Mouse (Mus musculus) NIH3T3 (cell line): Measurements from ENCODE around the gene Trim44.
A peak's percentile ranks its signal among the peaks of the same experiment; 100 is the strongest.

Source experiments
- DNase-seq: peaks from one replicate; pipeline ENCODE4 v3.0.0-alpha.2; 2012; ENCODE audit warnings: low read depth

Trim44 gene

DNA sequence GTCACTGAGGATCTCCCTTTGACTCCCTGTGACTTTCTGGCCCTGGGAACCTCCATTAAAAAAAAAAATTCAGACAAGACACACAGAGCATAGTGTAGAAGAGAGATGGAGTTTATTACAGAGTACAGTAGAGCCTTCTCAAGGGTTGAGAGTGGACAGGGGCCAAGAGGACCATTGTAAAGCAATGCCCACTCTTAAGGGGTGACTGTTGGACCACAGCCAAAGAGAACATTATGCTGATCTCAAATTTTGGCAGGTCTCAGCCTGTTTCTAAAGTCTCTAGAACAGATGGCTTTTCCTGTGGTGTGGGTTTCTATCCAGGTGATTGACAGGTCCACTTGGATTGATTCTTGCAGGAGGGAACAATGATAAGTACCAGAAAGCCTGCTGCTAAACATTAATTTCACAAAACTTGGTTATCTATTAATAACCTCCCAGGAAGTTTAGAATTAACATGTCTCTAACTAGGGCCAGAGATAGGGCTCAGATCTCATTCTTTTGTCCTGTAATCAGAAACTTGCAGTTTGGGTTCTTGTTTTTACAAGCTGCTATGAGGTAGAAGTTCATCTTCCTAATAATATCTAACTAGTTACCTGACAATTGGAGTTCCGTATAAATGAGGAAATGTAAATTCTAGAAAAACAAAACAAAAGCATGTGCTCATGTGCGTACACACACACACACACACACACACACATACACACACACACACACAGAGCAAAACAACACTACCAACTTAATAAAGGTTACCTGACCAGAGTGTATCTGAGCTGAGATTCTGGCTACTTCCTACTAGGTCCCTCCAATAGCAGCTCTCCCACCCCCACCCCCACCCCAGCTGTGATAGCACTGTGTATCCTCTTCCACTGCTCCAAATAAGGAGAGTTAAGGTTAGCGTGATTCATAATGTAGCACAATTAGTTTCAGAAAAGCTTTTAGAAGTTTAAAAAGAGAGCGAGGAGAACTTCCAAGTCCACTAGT, 1.0 kb downstream of the Trim44 start:
- DNase-seq, result no peak

DNA sequence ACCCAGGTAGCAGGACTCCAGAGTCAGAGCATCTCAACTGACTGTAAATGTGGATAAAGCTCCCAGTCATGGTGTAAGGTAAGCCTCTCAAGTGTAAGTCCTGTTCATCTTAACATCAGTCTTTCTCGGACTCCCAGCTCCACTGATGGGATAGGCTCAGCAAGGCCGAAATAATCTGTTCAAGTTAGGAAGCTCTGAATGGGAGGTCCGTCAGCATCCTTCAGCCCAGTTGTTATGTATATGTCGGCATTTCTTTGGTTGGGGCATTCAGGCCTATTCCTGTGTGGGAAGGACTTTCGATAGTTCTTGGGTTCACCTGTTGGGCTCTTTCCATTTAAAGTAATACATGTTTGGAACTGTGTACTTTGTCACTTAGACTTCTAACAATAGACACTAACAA, 3.6 kb downstream of the Trim44 start:
- no peak for DNase-seq

DNA sequence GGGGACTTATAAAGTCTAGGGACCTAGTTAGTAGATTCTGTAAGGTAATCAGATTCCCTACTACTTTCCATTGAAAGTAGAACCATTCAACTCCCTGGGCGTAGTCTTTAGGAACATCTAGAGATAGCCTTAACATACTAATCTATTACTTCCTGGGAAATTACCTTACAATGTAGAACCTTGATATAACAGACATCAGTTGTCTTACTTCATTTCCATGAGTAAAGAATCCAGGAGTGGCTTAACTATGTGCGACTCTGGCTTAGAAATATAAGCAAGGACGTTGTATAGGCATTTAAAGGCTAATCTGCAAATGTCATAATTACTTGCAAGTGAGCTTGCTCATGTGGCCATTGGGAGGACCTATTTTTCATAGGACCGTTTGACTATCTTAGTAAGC, 4.3 kb downstream of the Trim44 start:
- DNase-seq, result no peak

DNA sequence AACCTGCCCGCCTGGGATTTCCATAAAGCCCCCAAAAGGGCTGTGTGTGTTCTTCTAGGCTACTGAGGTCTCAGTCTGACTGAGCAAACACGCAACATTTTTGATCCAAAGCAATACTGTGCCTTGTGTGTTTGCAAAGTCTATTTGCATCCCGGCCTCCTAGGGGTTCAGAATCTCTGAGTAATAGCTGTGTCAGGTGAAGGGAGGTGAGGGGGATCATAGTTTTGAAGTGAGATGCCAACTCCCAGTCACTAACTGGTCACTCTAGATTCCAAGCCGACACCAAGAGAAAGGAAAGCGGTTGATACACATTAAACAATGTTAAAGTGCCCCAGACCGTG, 6.3 kb downstream of the Trim44 start:
- no peak for DNase-seq

DNA sequence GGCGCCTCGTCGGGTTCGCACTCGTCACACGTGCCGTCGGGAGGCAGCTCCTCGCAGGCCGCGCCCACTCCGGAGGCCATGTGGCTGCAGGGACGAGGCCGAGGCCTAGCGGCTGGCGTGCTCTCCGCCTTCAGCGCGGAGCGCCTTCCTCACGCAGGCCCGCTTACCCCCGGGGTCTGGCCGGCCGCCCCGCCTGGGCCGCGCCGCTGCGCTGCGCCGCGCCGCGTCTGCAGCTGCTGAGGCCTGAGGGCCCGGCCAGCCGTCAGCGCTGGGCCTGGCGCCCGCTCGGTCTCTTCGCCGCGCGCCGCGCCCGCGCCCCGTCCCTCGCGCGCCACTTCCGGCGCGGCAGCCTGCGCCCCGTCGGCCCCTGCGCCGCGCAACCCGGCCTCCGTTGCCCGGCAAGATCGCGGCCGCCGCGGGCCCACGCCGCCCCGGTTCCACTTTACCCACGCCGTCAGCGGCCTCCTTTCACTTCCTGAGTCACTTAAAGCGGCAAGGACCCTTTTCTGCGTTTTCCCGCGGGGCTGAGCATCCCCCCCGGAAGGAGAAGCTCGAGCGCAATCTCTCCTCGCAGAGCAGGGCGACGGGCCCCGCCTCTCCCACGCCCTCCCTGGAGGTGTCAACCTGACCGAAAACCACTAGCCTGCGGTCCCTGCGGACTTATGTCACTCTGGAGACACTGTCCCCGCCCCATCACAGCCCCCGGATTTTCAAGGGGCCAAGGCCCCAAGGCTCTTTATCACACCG, 6.8 kb downstream of the Trim44 start:
- peak; percentile 80 for DNase-seq

DNA sequence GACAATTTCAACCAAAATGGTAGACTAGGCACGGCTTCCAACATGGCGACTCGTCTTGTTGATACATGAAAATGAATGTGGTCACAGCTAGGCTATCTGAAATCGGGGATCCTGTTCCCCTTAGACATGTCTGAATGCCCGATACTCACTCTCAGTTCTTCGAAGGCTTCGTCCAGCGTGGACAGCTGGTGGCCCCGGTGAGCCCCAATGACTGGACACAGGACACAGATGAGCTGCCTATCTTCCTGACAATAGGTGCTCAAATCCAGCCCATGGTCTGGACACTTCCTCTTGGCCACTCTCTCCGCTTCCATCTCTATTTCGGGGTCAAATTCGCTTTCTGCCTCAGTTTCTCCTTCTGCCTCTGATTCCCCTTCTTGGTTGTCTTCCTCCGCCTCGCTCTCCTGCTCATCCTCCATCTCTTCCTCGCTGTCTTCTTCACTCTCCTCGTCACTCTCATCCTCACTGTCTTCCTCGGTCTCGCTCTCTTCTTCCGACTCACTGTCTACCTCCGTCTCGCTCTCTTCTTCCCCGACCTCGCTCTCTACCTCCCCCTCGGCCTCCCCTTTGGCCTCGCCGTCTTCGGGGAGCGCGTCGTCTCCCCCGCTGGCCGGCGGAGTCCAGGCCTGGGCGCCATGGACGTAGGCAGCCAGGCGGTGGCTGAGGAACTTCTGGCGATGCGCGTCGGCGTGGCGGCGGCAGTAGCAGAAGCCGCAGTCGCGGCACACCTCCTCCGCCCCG, 7.6 kb downstream of the Trim44 start:
- no peak for DNase-seq

DNA sequence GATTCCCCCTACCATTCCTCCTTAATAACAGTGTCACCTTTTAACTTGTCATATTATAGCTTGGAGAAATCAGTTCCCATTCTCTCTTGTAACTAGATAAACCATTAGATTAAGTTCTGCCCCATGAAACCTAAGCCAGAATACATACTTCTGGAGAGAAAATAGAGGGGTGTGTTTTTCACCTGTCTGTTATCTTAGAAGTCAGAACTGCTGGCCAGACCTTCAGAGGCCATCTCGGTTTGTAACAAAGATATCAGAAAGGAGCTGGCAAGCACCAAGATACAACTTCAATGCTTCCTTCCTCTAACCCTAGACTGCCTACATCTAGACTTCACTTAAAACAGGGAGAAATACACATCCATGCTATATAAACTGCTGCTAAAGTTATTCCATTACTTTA, 11.1 kb downstream of the Trim44 start:
- DNase-seq, result no peak

DNA sequence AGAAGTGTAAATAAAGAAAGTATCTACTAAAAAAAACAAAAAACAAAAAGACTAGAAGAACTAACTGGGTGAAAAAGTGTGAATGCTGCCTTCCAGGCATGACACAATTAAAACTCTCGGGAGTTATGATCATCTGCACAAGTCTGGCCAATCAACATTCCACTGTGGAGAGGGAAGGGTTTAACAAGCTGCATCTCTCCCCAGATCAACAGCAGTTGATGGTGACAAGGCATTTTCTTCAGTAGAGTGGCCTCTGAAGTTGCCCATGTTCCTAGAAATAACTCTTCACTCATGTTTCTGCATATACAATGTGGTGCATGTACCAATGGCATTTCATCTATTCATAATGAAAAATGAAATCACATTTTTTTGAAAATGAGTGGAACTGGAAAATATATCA, 14.2 kb downstream of the Trim44 start:
- no peak for DNase-seq

DNA sequence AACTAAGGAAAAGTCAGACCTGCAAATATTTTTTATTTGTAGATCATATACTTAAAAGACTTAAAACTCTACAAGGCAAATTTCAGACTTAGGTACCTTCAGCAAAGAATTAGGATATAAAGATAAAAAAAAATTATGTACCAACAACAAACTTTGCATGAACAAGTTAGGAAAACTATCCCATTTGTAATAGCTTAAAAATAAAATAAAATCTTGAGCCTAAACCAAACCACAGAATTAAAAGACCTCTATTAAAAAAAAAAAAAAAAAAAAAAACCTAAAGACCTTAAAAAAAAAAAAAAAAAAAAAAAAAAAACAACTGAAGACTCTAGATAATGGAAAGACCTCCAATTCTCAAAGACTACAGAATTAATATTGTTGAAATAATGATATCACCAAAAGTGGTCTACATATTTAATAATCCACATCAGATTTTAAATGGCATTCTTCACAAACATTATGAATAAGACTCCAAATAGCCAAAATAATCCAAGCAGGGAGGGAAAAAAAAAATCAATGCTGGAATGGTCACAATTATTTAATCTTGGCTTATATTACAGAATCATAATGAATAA, 22.2 kb downstream of the Trim44 start:
- no peak for DNase-seq

DNA sequence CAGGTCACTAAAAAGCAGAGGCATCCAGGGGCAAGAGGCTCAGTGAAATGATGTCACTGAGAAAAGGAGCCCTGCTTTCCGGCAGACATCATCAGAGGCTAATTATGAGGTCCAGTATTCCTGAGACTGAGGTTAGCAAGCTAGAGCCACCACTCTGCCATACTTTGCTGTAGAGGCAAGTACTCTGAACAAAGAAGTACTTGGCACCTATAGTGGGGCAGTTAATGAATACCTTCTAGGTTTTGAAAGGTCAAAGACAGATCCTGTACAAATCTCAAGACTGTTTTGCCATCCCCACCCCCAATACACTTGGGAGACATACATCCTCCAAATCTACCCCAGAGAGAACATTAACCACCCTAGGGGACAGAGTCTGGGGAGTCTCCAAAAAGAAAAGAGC, 23.1 kb downstream of the Trim44 start:
- no peak for DNase-seq

DNA sequence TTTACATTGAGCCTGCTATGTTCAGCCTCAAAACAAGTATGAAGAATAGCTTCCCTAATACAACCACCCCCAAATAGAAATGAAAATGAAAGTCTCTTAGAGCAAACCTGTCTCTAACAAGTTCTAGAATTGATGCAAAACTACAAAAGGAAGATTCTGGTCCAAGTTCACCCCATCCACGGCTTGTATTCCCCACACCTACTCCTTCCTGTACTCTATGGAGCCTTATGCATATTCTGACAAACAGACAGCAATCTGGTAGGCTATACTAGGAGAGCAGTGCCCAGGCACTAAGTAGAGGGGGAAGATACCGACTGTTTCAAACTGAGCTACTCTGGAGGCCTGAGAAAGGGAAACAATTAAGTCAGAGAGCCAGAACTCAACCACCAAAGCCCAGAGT, 23.6 kb downstream of the Trim44 start:
- no peak for DNase-seq

DNA sequence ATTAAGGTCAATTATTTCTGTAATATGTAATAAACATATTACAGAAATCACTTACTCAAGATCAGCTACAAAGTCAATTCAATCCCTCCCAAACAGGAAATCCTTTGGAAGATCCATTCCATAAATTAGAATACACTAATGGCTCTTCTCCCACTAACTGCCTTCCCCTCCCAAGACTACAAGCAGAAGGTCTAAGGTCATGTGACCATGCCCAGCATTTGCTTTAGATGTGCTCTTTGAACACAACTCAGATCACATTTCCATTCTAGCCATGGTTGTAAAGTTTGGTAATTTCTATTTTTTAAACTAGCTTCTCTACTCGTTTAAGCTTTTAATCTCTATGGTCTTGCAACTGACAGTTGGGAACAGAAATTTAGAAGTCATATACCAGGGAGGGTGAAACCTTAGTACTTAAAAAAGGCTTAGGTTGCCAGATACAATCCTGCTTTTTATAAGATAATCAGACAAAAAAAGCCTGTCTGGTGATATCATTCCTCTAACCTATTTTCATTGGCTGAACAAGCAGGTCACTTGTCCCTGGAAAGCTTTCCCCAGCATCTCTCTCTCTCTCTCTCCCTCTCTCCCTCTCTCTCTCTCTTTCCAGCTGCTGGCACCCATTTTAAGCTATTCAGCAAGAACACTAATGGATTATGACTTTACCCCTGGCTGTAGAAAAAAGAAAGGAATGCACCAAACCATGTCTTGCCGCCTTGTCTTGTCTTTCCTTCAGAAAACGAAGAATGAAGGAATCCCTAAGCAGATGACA, 24.4 kb downstream of the Trim44 start:
- DNase-seq, result no peak

DNA sequence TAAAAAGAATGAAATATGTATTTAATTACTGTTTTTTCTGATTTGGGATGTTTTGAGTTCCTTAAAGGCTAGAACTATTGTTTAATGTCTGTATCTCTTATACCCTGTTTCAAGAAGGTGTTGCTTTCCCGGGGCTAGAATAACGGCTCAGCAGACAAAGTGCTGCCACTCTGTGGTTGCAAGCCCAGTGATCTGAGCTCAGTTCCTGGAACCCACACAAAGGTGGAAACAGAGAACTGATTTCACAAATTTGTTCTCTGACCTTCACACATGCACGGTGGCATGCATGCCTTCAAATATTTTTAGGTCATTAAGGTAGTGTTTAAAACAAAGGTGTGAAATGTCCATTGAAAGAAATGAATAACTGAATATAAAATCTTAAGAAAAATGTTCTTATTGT, 25.1 kb downstream of the Trim44 start:
- DNase-seq, result no peak

DNA sequence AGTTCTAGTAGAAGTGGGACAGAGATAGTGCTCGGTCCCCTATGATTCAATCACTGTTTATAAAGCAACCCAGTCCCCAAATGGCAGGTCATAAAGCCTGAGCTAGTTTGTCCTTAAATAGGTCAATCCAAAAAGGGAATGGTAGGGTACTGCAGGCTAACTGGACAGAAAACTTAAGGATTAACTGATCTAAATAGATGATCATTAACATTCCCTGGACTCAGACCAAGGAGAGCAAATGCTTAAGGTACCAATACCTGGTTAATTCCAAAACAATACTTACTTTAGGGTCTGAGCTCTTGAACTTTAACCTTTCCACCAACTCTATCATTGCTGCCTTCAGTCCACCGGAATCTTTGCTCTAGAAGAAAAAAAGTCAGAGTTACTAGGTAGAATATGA, 27.0 kb downstream of the Trim44 start:
- no peak for DNase-seq

DNA sequence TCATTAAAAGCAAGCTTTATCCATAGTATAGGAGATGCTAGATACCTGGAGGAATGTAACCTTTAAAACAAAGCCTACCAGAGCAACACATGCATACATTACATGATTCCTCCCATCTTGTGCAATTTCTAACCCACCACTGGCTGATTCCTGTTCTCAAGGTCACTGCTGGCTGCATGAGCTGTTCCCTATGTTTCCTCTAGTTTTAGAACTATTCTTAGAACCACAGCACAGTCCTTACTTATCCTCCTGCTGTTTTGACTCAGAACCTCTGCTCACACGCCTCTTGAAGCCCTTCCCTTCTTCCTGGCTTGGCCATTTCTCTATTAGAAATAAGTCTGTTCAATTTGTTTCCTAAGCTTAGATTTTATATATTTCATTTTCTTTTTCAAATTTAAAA, 28.7 kb downstream of the Trim44 start:
- DNase-seq, result no peak

DNA sequence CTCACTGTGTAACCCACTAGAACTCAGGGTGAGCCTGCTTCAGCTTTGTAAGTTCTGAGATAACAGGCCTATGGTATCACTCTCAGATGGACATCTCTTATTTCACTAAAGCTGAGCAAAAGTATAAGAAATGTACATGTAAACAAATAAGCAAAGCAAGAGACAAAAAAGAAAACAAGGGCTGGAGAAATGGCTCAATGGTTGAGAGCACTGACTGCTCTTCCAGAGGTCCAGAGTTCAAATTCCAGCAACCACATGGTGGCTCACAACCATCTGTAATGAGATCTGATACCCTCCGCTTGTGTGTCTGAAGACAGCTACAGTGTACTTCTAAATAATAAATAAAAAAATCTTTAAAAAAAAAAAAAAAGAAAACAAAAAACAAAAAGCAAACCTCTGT, 29.2 kb downstream of the Trim44 start:
- DNase-seq, result no peak

DNA sequence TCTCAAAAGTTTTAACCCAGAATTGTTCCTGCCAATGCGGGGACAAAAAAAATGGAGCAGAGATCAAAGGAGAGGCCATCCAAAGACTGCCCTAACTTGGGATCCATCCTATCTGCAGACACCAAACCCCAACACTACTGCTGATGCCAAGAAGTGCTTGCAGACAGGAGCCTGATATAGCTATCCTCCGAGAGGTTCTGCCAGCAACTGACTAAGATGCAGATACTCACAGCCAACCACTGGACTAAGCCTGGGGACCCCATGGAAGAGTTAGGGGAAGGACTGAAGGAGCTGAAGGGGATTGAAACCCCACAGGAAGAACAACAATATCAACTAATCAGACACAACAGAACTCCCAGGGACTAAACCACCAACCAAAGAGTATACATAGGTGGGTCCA, 30.3 kb downstream of the Trim44 start:
- DNase-seq, result no peak

DNA sequence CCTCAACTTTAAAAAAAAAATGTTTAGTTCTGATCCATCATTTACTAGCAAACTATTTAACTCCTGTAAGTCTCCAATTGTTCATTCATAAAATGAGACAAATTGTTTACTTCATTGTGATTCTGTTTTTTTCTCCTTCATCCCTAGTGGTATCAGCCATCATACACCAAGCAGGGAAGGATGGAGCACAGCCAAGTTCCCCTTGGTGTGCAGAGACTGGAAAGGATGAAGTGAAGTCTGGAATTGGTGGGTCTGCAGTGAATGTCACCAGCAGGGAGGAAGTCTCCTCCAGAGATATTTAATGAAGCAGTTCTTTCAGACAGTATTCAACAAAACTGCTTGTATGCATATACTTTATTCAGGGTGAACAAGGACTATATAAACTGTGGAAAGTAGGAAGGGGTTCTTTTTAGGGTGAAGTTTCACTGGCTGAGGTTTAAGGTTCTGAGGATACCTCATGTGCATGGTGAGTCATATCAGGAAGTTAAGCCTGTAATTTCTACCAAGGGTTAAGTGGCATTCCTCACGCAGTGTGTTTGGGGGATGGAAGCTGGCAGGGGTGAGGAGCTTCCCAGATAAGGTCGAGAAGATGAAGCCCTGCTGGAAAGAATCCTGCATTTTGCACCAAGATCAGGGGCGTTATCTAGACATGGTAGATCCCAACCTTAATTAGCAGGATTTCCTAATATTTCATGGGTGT, 34.1 kb downstream of the Trim44 start:
- no peak for DNase-seq

DNA sequence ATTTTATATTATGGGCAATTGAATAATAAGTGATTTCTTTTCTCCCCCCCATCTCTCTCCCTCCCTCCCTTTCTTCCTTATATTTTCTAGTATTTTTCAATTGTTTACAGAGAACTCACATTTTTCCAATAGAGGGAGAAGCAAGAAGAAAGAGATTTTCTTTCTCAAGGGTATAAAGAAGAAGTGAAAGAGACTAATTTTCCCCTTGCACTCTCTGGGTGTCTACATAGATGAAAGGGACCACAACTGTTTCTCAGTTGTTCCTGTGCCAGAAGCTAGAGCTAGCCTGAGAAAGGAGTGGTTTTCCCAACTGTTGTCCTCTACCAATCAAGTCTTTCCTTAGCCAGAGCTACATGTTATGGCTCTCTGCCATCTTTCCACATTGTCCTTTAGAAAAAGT, 34.9 kb downstream of the Trim44 start:
- no peak for DNase-seq

DNA sequence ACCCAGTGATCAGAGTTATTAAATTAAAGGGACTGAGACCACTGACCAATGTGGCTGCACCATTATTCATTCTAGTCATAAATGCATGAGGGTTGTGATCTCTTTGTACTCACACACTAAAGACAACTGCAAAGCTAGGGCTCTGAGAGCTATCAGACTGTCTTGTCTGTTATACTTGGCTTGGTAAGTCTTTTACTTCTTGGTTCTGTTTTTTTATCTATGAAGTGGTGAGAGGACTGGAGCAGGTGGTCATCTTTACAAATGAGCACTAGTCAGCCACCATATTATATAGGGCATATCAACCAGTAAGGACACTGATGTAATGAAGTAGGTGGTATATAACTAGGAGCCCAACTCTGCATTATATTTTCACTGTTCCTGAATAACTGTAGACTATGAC, 36.3 kb downstream of the Trim44 start:
- no peak for DNase-seq

DNA sequence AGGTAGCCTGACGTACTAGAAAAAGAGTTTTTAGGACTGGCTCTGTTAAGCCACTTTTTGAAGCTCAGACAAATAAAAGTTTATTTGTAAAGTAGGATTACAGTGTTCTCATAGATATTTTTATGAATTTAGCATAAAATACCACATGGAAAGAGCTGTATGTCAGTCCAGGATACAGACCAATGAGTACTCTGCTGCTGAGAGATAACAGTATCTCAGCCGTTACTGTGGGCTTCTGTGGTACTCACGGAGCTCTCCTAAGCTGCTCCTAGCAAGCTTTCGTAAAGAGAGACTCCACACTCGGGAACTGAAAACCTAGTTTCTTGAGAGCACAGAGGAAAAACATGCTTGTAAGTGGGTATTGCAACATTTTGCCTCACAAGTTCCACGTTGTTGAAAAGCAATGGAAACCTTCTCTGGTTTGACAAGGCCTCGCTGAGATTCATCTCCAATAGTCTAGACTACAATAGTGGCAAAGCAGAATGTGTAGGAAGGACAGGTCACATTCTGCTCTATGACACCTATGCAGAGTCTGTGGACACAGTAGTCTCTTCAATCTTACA, 41.6 kb downstream of the Trim44 start:
- DNase-seq, result no peak
